Mouse (Mus musculus) E14TG2a.4 (cell line): Measurements from ENCODE around the gene Neu2.

Source experiments
- CTCF ChIP-seq: conservative IDR thresholded peaks from 2 replicates; pipeline ENCODE4 v1.5.1; 2014; ENCODE audit warnings: low read length
- POU5F1 ChIP-seq: IDR thresholded peaks from 2 replicates; pipeline ENCODE4 v1.6.1; 2014; ENCODE audit warnings: low read length, borderline replicate concordance

DNA sequence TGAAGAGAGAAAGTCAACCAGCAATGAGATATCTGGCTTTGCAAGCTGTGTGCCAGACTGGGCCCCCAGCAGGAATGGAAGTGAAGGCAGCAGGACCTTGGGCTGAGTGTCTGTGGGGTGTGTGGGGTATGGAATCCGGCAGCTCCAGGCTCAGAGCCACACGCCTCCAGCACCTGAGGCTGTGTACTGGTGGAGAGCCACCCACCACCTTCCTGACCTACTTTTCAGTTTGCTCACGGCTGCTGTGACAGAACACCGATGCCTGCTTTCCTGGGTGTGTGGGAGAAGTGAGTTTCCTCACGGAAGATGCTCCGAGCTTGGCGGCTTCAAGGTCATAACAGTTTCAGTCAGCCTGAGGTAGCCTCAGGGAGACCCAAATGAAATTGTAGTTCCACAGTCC is 79.5 kb downstream of the Neu2 start:
- TF ChIP-seq CTCF = no peak
- TF ChIP-seq POU5F1 = no peak
